Mouse (Mus musculus) lung, embryonic 16.5 days (tissue): ENCODE measurements at regions not wholly inside any gene's neighbourhood (a gene's known extent, or its start where the extent isn't known, plus 50 kb on each side); places are given as distances from the start of the nearest gene placed in this dataset.

Experiments used
- ATAC-seq: fragments of 200-750 bp; cut with Nextera tagmentation; 2 replicates; pipeline ENCODE4 v1.8.0; 2017; ENCODE audit warnings: low read depth, mild to moderate bottlenecking, moderate library complexity
- H3K27ac ChIP-seq: fragments of 300-500 bp; sonication (generic); 2 replicates; pipeline ENCODE4 v1.5.1; 2014; ENCODE audit warnings: mild to moderate bottlenecking, control low read depth, low read length
- H3K27me3 ChIP-seq: fragments of 300-500 bp; sonication (generic); 2 replicates; pipeline ENCODE4 v1.6.1; 2014; ENCODE audit warnings: low read depth, low read length, mixed read lengths; ENCODE audit not compliant: control insufficient read depth, insufficient read depth
- H3K36me3 ChIP-seq: fragments of 300-500 bp; sonication (generic); 2 replicates; pipeline ENCODE4 v1.6.1; 2014; ENCODE audit warnings: low read length; ENCODE audit not compliant: control insufficient read depth, insufficient read depth
- H3K4me1 ChIP-seq: fragments of 300-500 bp; sonication (generic); replicated peaks from 2 replicates; pipeline ENCODE4 v1.6.1; 2014; ENCODE audit warnings: low read length, mixed read lengths; ENCODE audit not compliant: control insufficient read depth, insufficient read depth
- H3K4me2 ChIP-seq: fragments of 300-500 bp; sonication (generic); 2 replicates; pipeline ENCODE4 v1.6.1; 2014; ENCODE audit warnings: low read depth, low read length, control low read depth
- H3K4me3 ChIP-seq: fragments of 300-500 bp; sonication (generic); 2 replicates; pipeline ENCODE4 v1.5.1; 2014; ENCODE audit warnings: mild to moderate bottlenecking, low read length, control low read depth
- H3K9ac ChIP-seq: fragments of 300-500 bp; sonication (generic); 2 replicates; pipeline ENCODE4 v1.6.1; 2014; ENCODE audit warnings: low read length, control low read depth
- H3K9me3 ChIP-seq: fragments of 300-500 bp; sonication (generic); 2 replicates; pipeline ENCODE4 v1.6.1; 2016; ENCODE audit warnings: low read length; ENCODE audit not compliant: control insufficient read depth
- WGBS: fragments of 180-500 bp; shearing (Covaris S2); extraction: QIAGEN DNeasy Blood & Tissue Kit; methylation state at CpG from one replicate; pipeline ENCODE4 v1.1.7; 2014; 5-methylcytosine and 5-hydroxymethylcytosine counted together

- no peaks in the 10 kb centered on the region for H3K27me3 ChIP-seq
- no peaks in the 10 kb centered on the region for H3K9me3 ChIP-seq
- ATAC-seq, result peak; percentile 94
- no peaks in the 10 kb centered on the region for H3K36me3 ChIP-seq
- 34% methylated on average over 6 of the region's 6 CpGs for WGBS
- H3K4me2 ChIP-seq, result no peak overlapping the region
- H3K27ac ChIP-seq, result no peak overlapping the region
- H3K4me3 ChIP-seq, result no peak overlapping the region
- H3K4me1 ChIP-seq, result no peaks in the 10 kb centered on the region
- H3K9ac ChIP-seq, result no peak overlapping the region
Observed at GRCm38 (mm10) chr3:128723100-128723499, 476.6 kb upstream of the Pitx2 start.

GRCm38 (mm10) chr3:128720276-128720675, 479.4 kb upstream of the Pitx2 start:
- Histone ChIP-seq H3K4me3 (no peak overlapping the region), H3K36me3 (no peaks in the 10 kb centered on the region), H3K27me3 (no peaks in the 10 kb centered on the region), H3K9ac (no peak overlapping the region), H3K27ac (no peak overlapping the region), H3K4me2 (no peak overlapping the region), H3K4me1 (no peaks in the 10 kb centered on the region), H3K9me3 (no peaks in the 10 kb centered on the region)
- no peak for ATAC-seq
- 53% methylated on average over 5 of the region's 5 CpGs for WGBS

- no peaks in the 10 kb centered on the region for H3K27me3 ChIP-seq
- H3K4me3 ChIP-seq, result no peak overlapping the region
- 73% methylated on average over 7 of the region's 7 CpGs for WGBS
- H3K27ac ChIP-seq, result no peak overlapping the region
- H3K4me2 ChIP-seq, result no peak overlapping the region
- no peaks in the 10 kb centered on the region for H3K9me3 ChIP-seq
- no peaks in the 10 kb centered on the region for H3K4me1 ChIP-seq
- no peak overlapping the region for H3K9ac ChIP-seq
- no peaks in the 10 kb centered on the region for H3K36me3 ChIP-seq
- no peak for ATAC-seq
Observed at GRCm38 (mm10) chr3:128719226-128719625, 480.5 kb upstream of the Pitx2 start.

GRCm38 (mm10) chr3:128707270-128707669, 492.4 kb upstream of the Pitx2 start:
- Histone ChIP-seq H3K9ac (no peak overlapping the region), H3K27ac (no peak overlapping the region), H3K9me3 (no peaks in the 10 kb centered on the region), H3K27me3 (no peaks in the 10 kb centered on the region), H3K36me3 (no peaks in the 10 kb centered on the region), H3K4me3 (no peak overlapping the region), H3K4me2 (no peak overlapping the region), H3K4me1 (no peaks in the 10 kb centered on the region)
- WGBS, result 85% methylated on average over 3 of the region's 3 CpGs
- no peak for ATAC-seq

GRCm38 (mm10) chr3:128668468-128669127, 531.1 kb upstream of the Pitx2 start:
- no peak overlapping the region for H3K4me3 ChIP-seq
- H3K9ac ChIP-seq, result no peak overlapping the region
- ATAC-seq, result no peak
- WGBS, result 62% methylated on average over 8 of the region's 8 CpGs
- H3K4me1 ChIP-seq, result no peaks in the 10 kb centered on the region
- H3K4me2 ChIP-seq, result no peak overlapping the region
- H3K27me3 ChIP-seq, result no peaks in the 10 kb centered on the region
- no peaks in the 10 kb centered on the region for H3K36me3 ChIP-seq
- H3K27ac ChIP-seq, result no peak overlapping the region
- H3K9me3 ChIP-seq, result no peaks in the 10 kb centered on the region

GRCm38 (mm10) chr3:128665184-128665583, 534.5 kb upstream of the Pitx2 start:
- no peak overlapping the region for H3K4me2 ChIP-seq
- H3K9me3 ChIP-seq, result no peaks in the 10 kb centered on the region
- no peaks in the 10 kb centered on the region for H3K27me3 ChIP-seq
- H3K4me1 ChIP-seq, result no peaks in the 10 kb centered on the region
- ATAC-seq, result no peak
- H3K4me3 ChIP-seq, result no peak overlapping the region
- H3K9ac ChIP-seq, result no peak overlapping the region
- H3K27ac ChIP-seq, result no peak overlapping the region
- 69% methylated on average over 3 of the region's 3 CpGs for WGBS
- H3K36me3 ChIP-seq, result no peaks in the 10 kb centered on the region

GRCm38 (mm10) chr3:128636960-128637755, 562.5 kb upstream of the Pitx2 start:
- 79% methylated on average over 18 of the region's 18 CpGs for WGBS

GRCm38 (mm10) chr3:128627696-128628095, 572.0 kb upstream of the Pitx2 start:
- 87% methylated on average over 1 of the region's 1 CpGs for WGBS
- H3K36me3 ChIP-seq, result no peaks in the 10 kb centered on the region
- ATAC-seq, result no peak
- H3K27ac ChIP-seq, result no peak overlapping the region
- no peak overlapping the region for H3K9ac ChIP-seq
- no peak overlapping the region for H3K4me3 ChIP-seq
- H3K27me3 ChIP-seq, result no peaks in the 10 kb centered on the region
- no peaks in the 10 kb centered on the region for H3K9me3 ChIP-seq
- H3K4me2 ChIP-seq, result no peak overlapping the region
- H3K4me1 ChIP-seq, result no peaks in the 10 kb centered on the region

More at GRCm38 (mm10) chr3:128636960-128637755, 562.5 kb upstream of the Pitx2 start:
- Histone ChIP-seq H3K4me2 (no peak overlapping the region), H3K9ac (no peak overlapping the region), H3K36me3 (no peaks in the 10 kb centered on the region), H3K27ac (no peak overlapping the region), H3K27me3 (no peaks in the 10 kb centered on the region), H3K4me3 (no peak overlapping the region), H3K4me1 (no peaks in the 10 kb centered on the region), H3K9me3 (no peaks in the 10 kb centered on the region)
- ATAC-seq, result no peak

GRCm38 (mm10) chr3:128616675-128617074, 583.0 kb upstream of the Pitx2 start:
- Histone ChIP-seq H3K36me3 (no peaks in the 10 kb centered on the region), H3K4me2 (no peak overlapping the region), H3K4me3 (no peak overlapping the region), H3K9ac (no peak overlapping the region), H3K9me3 (no peaks in the 10 kb centered on the region), H3K27me3 (no peaks in the 10 kb centered on the region), H3K4me1 (no peaks in the 10 kb centered on the region), H3K27ac (no peak overlapping the region)
- 35% methylated on average over 6 of the region's 6 CpGs for WGBS
- no peak for ATAC-seq
